19 mouse cellular contexts compared by ENCODE assay signal in the genomic region with DNA sequence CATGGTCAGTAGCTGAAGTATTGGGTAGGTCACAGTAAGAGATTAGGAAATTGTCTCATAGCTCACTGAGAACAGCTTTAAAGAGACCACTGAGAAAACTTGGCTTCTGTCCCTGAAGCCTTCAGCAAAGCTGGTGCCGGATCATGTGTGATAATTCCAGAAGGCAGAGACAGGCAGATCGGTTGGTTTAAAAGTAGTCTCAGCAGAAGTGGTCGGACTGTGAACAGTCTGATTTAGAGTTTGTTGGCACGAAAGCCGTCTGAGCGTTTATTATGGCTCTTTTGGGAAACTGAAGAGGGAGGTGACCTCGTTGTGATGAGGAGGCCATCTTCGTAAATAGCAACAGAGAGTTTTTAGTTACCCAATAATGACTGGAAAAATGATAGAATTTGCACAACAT. TPM values are rescaled to one million over a fixed set of nuclear protein-coding genes. Genes with fewer than 3 reads are reported as not detected.
"Had no signal": no experiment of that assay in that cellular context is flagged by ENCODE, and none has a peak within 500 bp of the region (broad histone marks: within the 10 kb centered on the region; RNA-seq: fewer than 3 reads in every experiment).

No protein-coding gene starts in this region.

- H3K27ac ChIP-seq: kidney, embryonic 15.5 days; left cerebral cortex, adult 2 months; limb, embryonic 12.5 days; limb, embryonic 15.5 days; liver, embryonic 12.5 days; liver, embryonic 15.5 days; stomach, postnatal 0 days had no signal

- ATAC-seq: liver, embryonic 12.5 days; lung, postnatal 0 days had no signal

- H3K27me3 ChIP-seq: kidney, embryonic 15.5 days; limb, embryonic 12.5 days; limb, embryonic 15.5 days; liver, embryonic 12.5 days; liver, embryonic 15.5 days had no signal

- H3K36me3 ChIP-seq: kidney, embryonic 15.5 days; limb, embryonic 12.5 days; limb, embryonic 15.5 days; liver, embryonic 12.5 days; liver, embryonic 15.5 days had no signal

- H3K4me2 ChIP-seq: kidney, embryonic 15.5 days; limb, embryonic 12.5 days; limb, embryonic 15.5 days; liver, embryonic 12.5 days; liver, embryonic 15.5 days; midbrain, embryonic 11.5 days had no signal

- H3K9ac ChIP-seq: kidney, embryonic 15.5 days; limb, embryonic 12.5 days; limb, embryonic 15.5 days; liver, embryonic 12.5 days; liver, embryonic 15.5 days had no signal

- H3K4me1 ChIP-seq: kidney, embryonic 15.5 days; limb, embryonic 12.5 days; limb, embryonic 15.5 days; liver, embryonic 12.5 days; liver, embryonic 15.5 days had no signal

- DNase-seq: kidney, postnatal 10 days; kidney, postnatal 36 days; layer of hippocampus, postnatal 36 days; left cerebral cortex, postnatal 4 days; lung, adult 2 months; midbrain, embryonic 14.5 days; thymus, adult 2 months; thymus, postnatal 14 days; thymus, postnatal 4 days had no signal

- H3K4me3 ChIP-seq: kidney, embryonic 15.5 days; left cerebral cortex, adult 2 months; limb, embryonic 12.5 days; limb, embryonic 15.5 days; liver, embryonic 12.5 days; liver, embryonic 15.5 days had no signal

- H3K9me3 ChIP-seq: kidney, embryonic 15.5 days; limb, embryonic 12.5 days; limb, embryonic 15.5 days; liver, embryonic 12.5 days; liver, embryonic 15.5 days had no signal

RNA-seq across cellular contexts. Expression of a gene that starts 52.8 kb away (rescaled TPM):
- total RNA-seq: megakaryocyte-erythroid progenitor cell, adult 5-6 weeks had no signal
